Mouse (Mus musculus) neural tube, embryonic 12.5 days (tissue): ENCODE data around the gene Gm20388. TPM values are rescaled to one million over a fixed set of nuclear protein-coding genes. Genes with fewer than 3 reads are reported as not detected.

Source experiments
- ATAC-seq: fragments of 200-750 bp; cut with Nextera tagmentation; 2 replicates; pipeline ENCODE4 v1.8.0; 2017; ENCODE audit warnings: low read depth, mild to moderate bottlenecking, moderate TSS enrichment, moderate library complexity; ENCODE audit not compliant: low FRiP score
- H3K27ac ChIP-seq: fragments of 300-500 bp; sonication (generic); 2 replicates; pipeline ENCODE4 v1.5.1; 2016
- H3K27me3 ChIP-seq: fragments of 300-500 bp; sonication (generic); replicated peaks from 2 replicates; pipeline ENCODE4 v1.6.1; 2016; ENCODE audit warnings: mild to moderate bottlenecking
- H3K36me3 ChIP-seq: fragments of 300-500 bp; sonication (generic); 2 replicates; pipeline ENCODE4 v1.6.1; 2016; ENCODE audit warnings: mild to moderate bottlenecking
- H3K4me1 ChIP-seq: fragments of 300-500 bp; sonication (generic); 2 replicates; pipeline ENCODE4 v1.6.1; 2016
- H3K4me2 ChIP-seq: fragments of 300-500 bp; sonication (generic); replicated peaks from 2 replicates; pipeline ENCODE4 v1.6.1; 2016; ENCODE audit warnings: mild to moderate bottlenecking
- H3K4me3 ChIP-seq: fragments of 300-500 bp; sonication (generic); 2 replicates; pipeline ENCODE4 v1.5.1; 2016
- H3K9ac ChIP-seq: fragments of 300-500 bp; sonication (generic); 2 replicates; pipeline ENCODE4 v1.6.1; 2016; ENCODE audit warnings: mild to moderate bottlenecking
- H3K9me3 ChIP-seq: fragments of 300-500 bp; sonication (generic); 2 replicates; pipeline ENCODE4 v1.6.1; 2016; ENCODE audit warnings: mild to moderate bottlenecking
- WGBS: fragments of 180-500 bp; shearing (Covaris S2); methylation state at CpG from one replicate; pipeline ENCODE4 v1.1.7; 2016; 5-methylcytosine and 5-hydroxymethylcytosine counted together
- polyA plus RNA-seq: library from polyadenylated mRNA; unstranded; fragments of >200 nt; fragmentation: Nextera tagmentation; extraction: Ambion mirVana; gene quantifications from 2 replicates; pipeline ENCODE4 v1.2.1, GENCODE M21; 2016

Gene Gm20388
- polyA plus RNA-seq, 1 experiment from 2014 or later: not detected

DNA sequence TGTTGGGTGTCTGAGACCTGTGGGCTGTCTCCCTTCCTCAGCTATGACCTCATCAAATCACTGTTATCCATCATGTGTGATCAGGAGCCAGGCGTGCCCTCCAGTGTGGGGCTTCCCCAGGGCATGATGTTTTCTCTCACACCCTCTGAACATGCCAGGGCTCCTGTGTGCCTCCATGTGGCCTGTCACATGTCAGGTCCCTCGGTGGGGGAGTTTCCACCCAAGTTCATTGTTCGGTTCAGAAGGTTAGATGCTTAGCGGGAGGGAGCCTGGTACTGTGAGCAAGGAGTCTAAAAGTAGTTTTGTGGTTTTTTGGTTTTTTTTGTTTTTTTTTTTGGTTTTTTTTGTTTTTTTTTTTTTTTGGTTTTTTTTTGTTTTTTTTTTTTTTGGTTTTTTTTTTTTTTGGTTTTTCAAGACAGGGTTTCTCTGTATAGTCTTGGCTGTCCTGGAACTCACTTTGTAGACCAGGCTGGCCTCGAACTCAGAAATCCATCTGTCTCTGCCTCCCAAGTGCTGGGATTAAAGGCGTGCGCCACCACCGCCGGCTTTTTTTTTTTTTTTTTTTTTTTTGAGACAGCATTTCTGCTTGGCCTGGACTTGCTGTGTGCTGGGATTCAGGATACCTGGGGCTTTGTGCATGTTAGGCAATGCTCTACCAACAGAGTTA lies 553.4 kb downstream of the Gm20388 start:
- H3K4me1 ChIP-seq: peaks cover 75% of the 10 kb centered on the region
- no peaks in the 10 kb centered on the region for H3K27me3 ChIP-seq
- H3K9ac ChIP-seq: no peak overlapping the region
- H3K4me2 ChIP-seq: no peak overlapping the region
- no peak for ATAC-seq
- H3K4me3 ChIP-seq: no peak overlapping the region
- no peaks in the 10 kb centered on the region for H3K36me3 ChIP-seq
- no peak overlapping the region for H3K27ac ChIP-seq
- H3K9me3 ChIP-seq: peaks cover 2% of the 10 kb centered on the region; the same call in 1 of the 2 replicates
- 89% methylated on average over 9 of the region's 9 CpGs for WGBS

DNA sequence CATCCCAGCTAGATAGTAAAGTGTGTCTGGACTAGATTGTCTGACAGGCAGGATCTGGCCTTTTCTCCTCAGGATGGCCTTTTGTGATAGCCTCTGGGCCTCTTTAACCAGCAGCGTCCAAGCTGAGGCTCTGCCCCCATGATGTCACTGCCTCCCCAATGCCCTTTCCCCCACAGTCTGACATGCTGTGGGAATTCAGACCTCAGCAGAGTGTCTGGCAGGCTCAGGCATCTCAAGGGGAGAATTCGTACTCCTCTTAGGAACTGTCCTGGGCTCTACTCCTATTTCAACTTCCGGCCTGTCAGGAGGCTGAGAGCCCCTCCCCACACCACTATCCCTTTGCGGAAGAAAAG lies 553.9 kb downstream of the Gm20388 start:
- no peak for ATAC-seq
- Histone ChIP-seq H3K27ac (no peak overlapping the region), H3K4me3 (no peak overlapping the region), H3K27me3 (no peaks in the 10 kb centered on the region), H3K36me3 (no peaks in the 10 kb centered on the region), H3K4me1 (peaks cover 70% of the 10 kb centered on the region), H3K9me3 (peaks cover 2% of the 10 kb centered on the region; the same call in 1 of the 2 replicates), H3K4me2 (no peak overlapping the region), H3K9ac (no peak overlapping the region)
- 69% methylated on average over 4 of the region's 4 CpGs for WGBS

DNA sequence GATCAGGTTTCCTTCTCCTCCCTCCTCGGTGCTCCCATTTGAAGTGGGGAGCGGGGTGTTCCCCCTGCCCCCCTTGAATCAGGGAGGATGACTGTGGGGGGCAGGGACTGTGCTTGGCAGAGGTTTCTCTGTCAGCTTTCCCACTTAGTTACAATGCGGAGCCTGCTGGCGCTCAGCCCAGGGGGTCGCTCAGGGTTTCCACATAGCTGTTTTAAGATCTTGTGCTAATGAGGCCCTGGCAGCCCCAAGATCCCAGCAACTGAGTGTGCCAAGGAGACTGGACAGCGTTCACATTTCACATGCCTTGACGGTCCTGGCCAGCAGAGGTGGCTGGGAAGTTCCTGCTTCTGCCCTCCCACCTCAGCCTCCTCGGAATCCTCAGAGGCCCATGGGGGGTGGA lies 555.1 kb downstream of the Gm20388 start:
- Histone ChIP-seq H3K27me3 (no peaks in the 10 kb centered on the region), H3K4me1 (peaks cover 66% of the 10 kb centered on the region)
- WGBS: 16% methylated on average over 8 of the region's 8 CpGs

DNA sequence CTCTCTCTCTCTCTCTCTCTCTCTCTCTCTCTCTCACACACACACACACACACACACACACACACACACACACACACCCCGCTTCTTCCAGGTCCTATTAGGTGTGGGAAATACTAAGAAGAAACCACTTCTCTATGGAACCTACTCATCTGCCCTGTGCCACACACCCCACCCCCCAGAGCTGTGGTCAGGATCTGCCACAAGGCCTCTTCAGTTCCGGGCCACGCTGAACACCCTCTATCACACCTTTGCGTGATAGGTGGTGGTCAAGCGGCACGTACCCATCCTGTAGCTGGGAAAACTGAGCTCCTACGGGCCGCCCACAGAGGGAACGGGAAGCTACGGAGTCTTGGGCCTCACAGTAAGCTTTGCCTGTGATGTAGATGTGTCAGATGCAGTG lies 555.6 kb downstream of the Gm20388 start:
- Histone ChIP-seq H3K36me3 (no peaks in the 10 kb centered on the region), H3K4me2 (no peak overlapping the region), H3K9ac (no peak overlapping the region), H3K27me3 (no peaks in the 10 kb centered on the region), H3K4me1 (peaks cover 66% of the 10 kb centered on the region), H3K4me3 (no peak overlapping the region), H3K27ac (no peak overlapping the region), H3K9me3 (peaks cover 2% of the 10 kb centered on the region; the same call in 1 of the 2 replicates)
- WGBS: 52% methylated on average over 10 of the region's 10 CpGs
- no peak for ATAC-seq

More for the DNA sequence above, 555.1 kb downstream of the Gm20388 start:
- Histone ChIP-seq H3K4me2 (no peak overlapping the region), H3K4me3 (no peak overlapping the region), H3K36me3 (no peaks in the 10 kb centered on the region), H3K27ac (0 out of 2 replicates have a peak overlapping the region, but pooled peaks have one; percentile 1), H3K9me3 (peaks cover 2% of the 10 kb centered on the region; the same call in 1 of the 2 replicates), H3K9ac (no peak overlapping the region)
- ATAC-seq: peak; percentile 27; the same call in 1 of the 2 replicates

DNA sequence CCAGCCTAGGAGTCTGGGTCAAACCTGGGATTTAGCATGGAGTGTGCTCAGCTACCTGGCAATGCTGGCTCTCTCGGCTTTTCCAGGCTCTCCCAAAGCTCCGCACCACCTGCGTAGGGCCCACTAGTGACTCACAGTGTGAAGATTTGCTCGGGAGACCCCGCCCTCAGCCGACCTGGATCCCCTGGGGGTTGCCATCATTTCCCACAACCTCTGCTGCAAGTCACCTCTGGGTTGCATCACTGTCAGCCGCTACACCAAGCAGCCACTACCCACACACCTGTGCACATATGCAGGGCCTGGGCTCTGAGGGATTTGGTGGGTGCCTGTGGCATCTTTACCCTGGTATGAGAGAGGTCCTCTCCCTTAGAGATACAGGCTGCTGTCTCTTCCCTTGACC lies 557.0 kb downstream of the Gm20388 start:
- no peak overlapping the region for H3K4me3 ChIP-seq
- H3K9me3 ChIP-seq: peaks cover 2% of the 10 kb centered on the region; the same call in 1 of the 2 replicates
- H3K27ac ChIP-seq: no peak overlapping the region
- no peak overlapping the region for H3K9ac ChIP-seq
- no peaks in the 10 kb centered on the region for H3K27me3 ChIP-seq
- peaks cover 66% of the 10 kb centered on the region for H3K4me1 ChIP-seq
- no peak overlapping the region for H3K4me2 ChIP-seq
- no peaks in the 10 kb centered on the region for H3K36me3 ChIP-seq
- WGBS: 92% methylated on average over 7 of the region's 7 CpGs
- ATAC-seq: no peak

DNA sequence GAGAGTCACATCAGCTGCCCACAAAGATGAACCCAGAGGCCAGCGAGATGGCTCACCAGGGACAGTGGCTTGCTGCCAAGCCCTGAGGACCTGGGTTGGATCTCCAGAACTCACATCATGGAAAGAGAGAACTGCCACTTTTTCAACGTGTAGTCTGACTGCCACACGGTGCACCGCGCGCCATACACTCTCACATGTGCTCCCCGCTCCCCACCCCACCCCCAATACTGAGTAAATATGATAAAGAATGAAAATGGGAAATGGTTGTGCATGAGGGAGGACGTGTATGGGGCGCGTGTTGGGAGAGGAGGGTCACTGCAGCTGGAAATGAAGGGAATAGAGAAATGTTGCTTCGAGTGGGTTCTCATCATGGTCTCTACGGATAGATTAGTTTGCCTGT lies 559.5 kb downstream of the Gm20388 start:
- WGBS: 92% methylated on average over 12 of the region's 12 CpGs
- Histone ChIP-seq H3K9me3 (no peaks in the 10 kb centered on the region), H3K36me3 (no peaks in the 10 kb centered on the region), H3K4me2 (no peak overlapping the region), H3K27ac (no peak overlapping the region), H3K27me3 (no peaks in the 10 kb centered on the region), H3K4me3 (no peak overlapping the region), H3K9ac (no peak overlapping the region), H3K4me1 (peaks cover 77% of the 10 kb centered on the region)
- ATAC-seq: no peak

DNA sequence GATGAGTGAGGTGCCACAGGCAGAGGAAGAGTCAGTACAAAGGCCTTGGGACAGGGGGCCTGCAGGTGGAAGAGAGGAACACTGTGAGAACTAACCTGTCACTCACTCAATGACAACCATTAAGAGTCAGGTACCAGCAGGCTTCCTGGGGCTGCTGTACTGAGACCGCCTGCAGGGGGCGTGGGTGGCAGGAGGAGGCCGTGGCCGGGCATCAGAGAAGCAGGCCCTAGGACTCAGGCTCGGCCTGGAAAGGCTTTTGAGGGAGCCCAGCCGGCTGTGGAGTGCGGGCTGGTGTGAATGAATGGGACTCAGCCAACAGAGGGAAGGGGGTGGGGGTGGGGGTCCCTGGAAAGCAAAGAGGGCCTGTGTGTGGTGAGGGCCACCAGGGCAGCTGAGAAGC lies 560.5 kb downstream of the Gm20388 start:
- no peak for ATAC-seq
- Histone ChIP-seq H3K27me3 (no peaks in the 10 kb centered on the region), H3K4me1 (peaks cover 72% of the 10 kb centered on the region), H3K9me3 (no peaks in the 10 kb centered on the region), H3K27ac (0 out of 2 replicates have a peak overlapping the region, but pooled peaks have one; percentile 47), H3K36me3 (no peaks in the 10 kb centered on the region), H3K9ac (no peak overlapping the region), H3K4me2 (no peak overlapping the region; the same call in 1 of the 2 replicates), H3K4me3 (no peak overlapping the region)
- WGBS: 9% methylated on average over 7 of the region's 7 CpGs

DNA sequence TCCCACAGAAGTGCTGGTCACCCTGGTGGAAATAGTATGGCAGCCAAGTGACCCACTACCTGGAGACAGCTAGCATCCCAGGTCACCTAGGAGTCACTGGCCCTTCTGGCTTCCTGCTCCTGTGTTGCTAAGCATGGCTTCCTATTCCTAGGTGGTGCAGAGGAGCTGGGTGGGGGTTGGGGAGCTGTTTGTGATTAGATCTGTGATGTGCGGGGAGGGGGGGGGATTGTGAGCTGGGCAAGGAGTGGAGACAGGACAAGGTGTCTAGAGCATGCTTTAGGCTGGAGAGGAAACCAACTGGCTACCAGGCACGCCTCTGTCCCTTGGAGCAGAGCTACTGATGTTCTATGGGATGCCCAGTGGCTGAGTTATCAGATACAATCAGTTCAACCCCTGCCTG lies 561.1 kb downstream of the Gm20388 start:
- Histone ChIP-seq H3K4me2 (peak overlapping the region; percentile 13; the same call in 1 of the 2 replicates), H3K27me3 (no peaks in the 10 kb centered on the region), H3K9ac (no peak overlapping the region), H3K27ac (peak overlapping the region; percentile 47; the same call in 1 of the 2 replicates), H3K4me3 (no peak overlapping the region), H3K9me3 (no peaks in the 10 kb centered on the region), H3K4me1 (peaks cover 73% of the 10 kb centered on the region), H3K36me3 (no peaks in the 10 kb centered on the region)
- ATAC-seq: 0 out of 2 replicates have a peak, but pooled peaks have one; percentile 8
- WGBS: 61% methylated on average over 2 of the region's 2 CpGs

DNA sequence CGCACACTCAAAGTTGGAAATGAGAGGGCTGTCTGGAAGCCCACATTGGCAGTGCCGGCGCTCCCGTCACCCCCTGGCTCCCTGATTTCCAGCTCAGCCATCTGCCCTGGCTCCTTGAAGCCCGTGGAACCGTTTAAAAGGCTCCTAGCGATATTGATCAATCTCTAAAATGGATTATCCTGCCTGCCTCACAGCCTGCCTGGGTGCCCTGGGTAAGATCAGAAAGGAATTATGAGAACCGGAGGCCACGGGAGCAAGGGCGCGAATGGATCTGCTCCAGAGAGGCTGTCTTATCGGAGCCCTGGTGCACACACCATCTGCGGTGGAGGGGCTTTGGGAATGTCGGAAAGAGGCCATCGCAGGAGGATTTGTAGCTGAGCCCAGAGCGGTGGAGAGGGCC lies 561.6 kb downstream of the Gm20388 start:
- Histone ChIP-seq H3K4me3 (no peak overlapping the region), H3K9ac (no peak overlapping the region), H3K27ac (peak overlapping the region; percentile 37; the same call in 1 of the 2 replicates), H3K4me2 (0 out of 2 replicates have a peak overlapping the region, but pooled peaks have one; percentile 13), H3K4me1 (peaks cover 73% of the 10 kb centered on the region), H3K36me3 (no peaks in the 10 kb centered on the region), H3K9me3 (no peaks in the 10 kb centered on the region), H3K27me3 (no peaks in the 10 kb centered on the region)
- 42% methylated on average over 16 of the region's 16 CpGs for WGBS
- no peak for ATAC-seq

DNA sequence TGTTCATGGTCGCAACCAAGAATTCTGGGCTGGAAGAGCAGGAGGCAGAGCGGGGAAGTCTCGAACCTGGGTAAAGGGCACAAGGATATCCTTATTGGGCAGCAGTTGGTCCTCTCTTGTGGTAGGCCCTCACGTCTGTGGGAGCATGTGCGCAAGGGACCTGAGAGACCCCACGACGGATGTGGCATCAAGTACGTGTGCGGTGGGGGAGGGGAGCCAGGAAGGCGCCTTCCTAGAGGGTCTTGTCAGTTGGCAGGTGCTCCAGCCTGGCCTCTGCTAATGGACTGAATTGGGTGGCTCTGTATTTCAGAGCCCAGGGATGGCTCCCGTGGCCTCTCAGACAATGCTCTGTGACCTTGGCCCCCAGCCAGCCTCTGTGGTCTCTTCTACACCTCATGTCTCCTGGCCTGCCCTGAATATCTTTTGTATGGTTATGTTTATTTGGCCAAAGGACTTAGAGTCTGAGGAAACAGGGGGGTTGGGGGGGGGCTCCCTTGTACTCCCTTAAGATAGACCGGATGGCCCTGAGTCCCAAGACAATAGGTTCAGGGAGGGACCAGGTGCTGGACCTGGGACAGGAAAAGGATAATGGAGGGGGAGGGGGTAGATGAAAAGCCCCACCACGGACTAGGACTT lies 563.2 kb downstream of the Gm20388 start:
- H3K4me2 ChIP-seq: no peak overlapping the region
- no peaks in the 10 kb centered on the region for H3K36me3 ChIP-seq
- no peaks in the 10 kb centered on the region for H3K9me3 ChIP-seq
- ATAC-seq: no peak
- H3K27me3 ChIP-seq: no peaks in the 10 kb centered on the region
- H3K4me1 ChIP-seq: peaks cover 68% of the 10 kb centered on the region
- WGBS: 85% methylated on average over 13 of the region's 13 CpGs
- no peak overlapping the region for H3K27ac ChIP-seq
- no peak overlapping the region for H3K4me3 ChIP-seq
- no peak overlapping the region for H3K9ac ChIP-seq

DNA sequence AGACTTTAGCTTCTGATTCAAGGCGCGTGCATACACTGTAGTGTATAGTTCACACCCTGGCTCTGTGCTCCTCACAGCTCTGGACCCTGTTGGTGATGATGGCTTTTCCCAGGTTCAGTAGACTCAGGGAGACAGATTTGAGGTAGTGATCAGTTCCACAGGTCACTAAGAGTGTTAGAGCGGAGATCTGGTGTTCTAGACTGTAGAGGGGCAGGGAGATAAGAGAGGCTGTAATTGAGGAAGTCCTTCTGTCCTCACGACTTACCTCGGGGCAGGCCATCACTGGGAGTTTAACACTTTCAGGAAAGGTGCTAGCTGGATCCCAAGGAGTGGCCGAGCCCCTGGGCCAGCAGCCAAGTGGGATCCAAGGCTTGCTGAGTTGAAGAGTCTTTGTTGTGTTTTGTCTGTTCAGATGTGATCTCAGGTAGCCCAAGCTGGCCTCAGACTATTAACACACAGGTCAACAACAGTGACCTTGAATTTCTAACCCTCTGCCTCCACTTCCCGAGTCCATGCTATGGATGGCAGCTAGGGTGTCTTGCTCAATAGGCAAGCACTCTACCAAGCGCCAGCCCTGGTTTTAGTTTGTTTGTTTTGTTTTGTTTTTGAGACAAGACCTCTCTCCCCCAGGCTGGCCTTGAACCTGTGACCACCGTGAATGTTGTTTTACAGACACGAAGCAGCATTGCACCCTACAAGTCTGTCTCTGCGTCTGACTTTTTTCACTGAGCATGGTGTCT lies 564.0 kb downstream of the Gm20388 start:
- H3K9me3 ChIP-seq: no peaks in the 10 kb centered on the region
- no peaks in the 10 kb centered on the region for H3K36me3 ChIP-seq
- H3K27ac ChIP-seq: no peak overlapping the region
- peaks cover 68% of the 10 kb centered on the region for H3K4me1 ChIP-seq
- WGBS: 83% methylated on average over 11 of the region's 11 CpGs
- no peak overlapping the region for H3K4me2 ChIP-seq
- no peaks in the 10 kb centered on the region for H3K27me3 ChIP-seq
- no peak overlapping the region for H3K9ac ChIP-seq
- no peak overlapping the region for H3K4me3 ChIP-seq
- ATAC-seq: no peak
